ENCODE assay signal across 8 mouse cellular contexts in the genomic region with DNA sequence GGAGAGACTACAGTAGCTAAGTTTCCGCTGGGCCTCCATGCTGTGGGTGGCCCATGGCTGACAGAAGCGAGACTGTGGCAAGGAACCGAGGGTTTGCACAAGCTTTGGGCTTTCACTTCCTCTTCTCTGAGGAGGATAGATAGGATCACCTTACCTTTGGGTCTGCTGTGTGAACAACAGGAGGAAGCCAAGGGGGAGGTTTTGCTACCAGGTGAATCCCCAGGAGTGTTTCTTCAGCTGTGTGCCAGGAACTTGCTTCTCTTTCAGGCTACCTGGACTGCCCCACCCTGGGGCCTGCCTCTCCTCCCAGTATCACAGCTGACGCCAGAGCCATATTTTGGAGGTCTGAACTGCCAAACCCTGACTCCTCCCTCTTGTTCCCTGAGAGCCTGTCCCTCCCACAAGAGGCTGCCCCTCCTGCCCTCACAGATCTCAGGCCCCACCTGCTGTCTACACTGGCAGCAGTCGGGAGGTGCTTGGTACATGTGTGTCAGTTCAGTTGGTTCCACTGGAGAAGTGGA. TPM values are rescaled to one million over a fixed set of nuclear protein-coding genes. Genes with fewer than 3 reads are reported as not detected.
DNase-seq lines count a peak whose midpoint lies in the region; ATAC-seq lines count a peak whose summit lies in the region.

No protein-coding gene starts in this region.

- 40% methylated on average over 5 of the region's 5 CpGs for WGBS in forebrain, embryonic 15.5 days
- WGBS in lung, embryonic 16.5 days = 31% methylated on average over 5 of the region's 5 CpGs

- peaks cover 64% of the 10 kb centered on the region for H3K4me1 ChIP-seq in forebrain, embryonic 15.5 days
- H3K4me1 ChIP-seq in lung, embryonic 16.5 days (replicated peaks; ENCODE audit: control insufficient read depth, insufficient read depth, low read length) = peaks cover 69% of the 10 kb centered on the region

- no peaks in the 10 kb centered on the region for H3K36me3 ChIP-seq in forebrain, embryonic 15.5 days
- no peaks in the 10 kb centered on the region for H3K36me3 ChIP-seq in lung, embryonic 16.5 days (ENCODE audit: control insufficient read depth, insufficient read depth, low read length)
- no peaks in the 10 kb centered on the region for H3K36me3 ChIP-seq in splenic B cell, adult 2 months (ENCODE audit: control insufficient read depth, insufficient read depth, low read length, poor library complexity, severe bottlenecking)

- H3K27ac ChIP-seq in forebrain, embryonic 15.5 days (replicated peaks) = peak overlapping the region; percentile 71; the same call in 1 of the 2 replicates
- H3K27ac ChIP-seq in lung, embryonic 16.5 days (ENCODE audit: low read length) = peak overlapping the region; percentile 86

- no peaks in the 10 kb centered on the region for H3K9me3 ChIP-seq in forebrain, embryonic 15.5 days
- H3K9me3 ChIP-seq in lung, embryonic 16.5 days (ENCODE audit: control insufficient read depth, low read length) = no peaks in the 10 kb centered on the region

- H3K27me3 ChIP-seq in forebrain, embryonic 15.5 days = no peaks in the 10 kb centered on the region
- H3K27me3 ChIP-seq in lung, embryonic 16.5 days (ENCODE audit: control insufficient read depth, insufficient read depth, low read depth, low read length) = no peaks in the 10 kb centered on the region
- H3K27me3 ChIP-seq in splenic B cell, adult 2 months (ENCODE audit: control insufficient read depth, insufficient read depth, low read length, poor library complexity, severe bottlenecking) = no peaks in the 10 kb centered on the region

- H3K4me3 ChIP-seq in forebrain, embryonic 15.5 days = no peak overlapping the region
- H3K4me3 ChIP-seq in lung, embryonic 16.5 days (ENCODE audit: low read length) = no peak overlapping the region

- H3K9ac ChIP-seq in forebrain, embryonic 15.5 days (replicated peaks) = no peak overlapping the region
- peak overlapping the region; percentile 12 for H3K9ac ChIP-seq in lung, embryonic 16.5 days (ENCODE audit: low read length)

- H3K4me2 ChIP-seq in forebrain, embryonic 15.5 days (replicated peaks) = no peak overlapping the region
- H3K4me2 ChIP-seq in lung, embryonic 16.5 days (ENCODE audit: low read depth, low read length) = peak overlapping the region; percentile 26

- peak; percentile 46 for DNase-seq in urinary bladder, postnatal 14 days (ENCODE audit: low spot score)
- DNase-seq in urinary bladder, adult 18-20 months (ENCODE audit: low spot score in 2 of 2) = no peak
- DNase-seq in kidney, adult 8-10 months = peak; percentile 64 to 67
- peak; percentile 90 for DNase-seq in splenic B cell, adult 2 months (ENCODE audit: low read depth, low spot score)
- no peak for DNase-seq in adipocyte (ENCODE audit: low spot score)
- DNase-seq in layer of hippocampus, adult 11-12 months (ENCODE audit: low spot score) = no peak

- no peak for ATAC-seq in forebrain, embryonic 15.5 days (replicated peaks)
- peak; percentile 79 for ATAC-seq in lung, embryonic 16.5 days (ENCODE audit: low read depth)

RNA-seq across cellular contexts. Expression of a gene that starts 40.2 kb away (rescaled TPM):
- polyA plus RNA-seq in forebrain, embryonic 15.5 days (2015; fragmentation: Nextera tagmentation; extraction: Ambion mirVana) = 299 and 300 TPM in 2 replicates
- polyA plus RNA-seq in lung, embryonic 16.5 days (2015; fragmentation: Nextera tagmentation; extraction: Ambion mirVana) = 671 and 680 TPM in 2 replicates

RNA-seq across cellular contexts. Expression of a gene that starts 50.4 kb away (rescaled TPM):
- polyA plus RNA-seq in forebrain, embryonic 15.5 days (2015; fragmentation: Nextera tagmentation; extraction: Ambion mirVana) = 21.1 and 22.1 TPM in 2 replicates
- 17.7 and 18.6 TPM in 2 replicates for polyA plus RNA-seq in lung, embryonic 16.5 days (2015; fragmentation: Nextera tagmentation; extraction: Ambion mirVana)

Comparison
In these comparisons a context has a peak if more than half of its experiments do, and no peak if none do; other contexts are left out.
1. DNase-seq: peak in urinary bladder, postnatal 14 days (single experiment), kidney, adult 8-10 months (2 of 2) and splenic B cell, adult 2 months (single experiment); none in urinary bladder, adult 18-20 months (0 of 2), adipocyte (single experiment) and layer of hippocampus, adult 11-12 months (single experiment).